Mouse (Mus musculus): ENCODE measurements at regions not wholly inside any gene's neighbourhood (a gene's known extent, or its start where the extent isn't known, plus 50 kb on each side); places are given as distances from the start of the nearest gene placed in this dataset.

- no peak overlapping the region for H3K4me2 ChIP-seq
- no peaks in the 10 kb centered on the region for H3K36me3 ChIP-seq (ENCODE audit: control insufficient read depth, insufficient read depth, low read length)
- H3K27me3 ChIP-seq (ENCODE audit: control insufficient read depth, insufficient read depth, low read length) = no peaks in the 10 kb centered on the region
- no peaks in the 10 kb centered on the region for H3K9me3 ChIP-seq (ENCODE audit: control insufficient read depth, low read length)
- no peaks in the 10 kb centered on the region for H3K4me1 ChIP-seq (ENCODE audit: control insufficient read depth, insufficient read depth, low read length)
- no peak for ATAC-seq (ENCODE audit: low FRiP score)
- WGBS = 18% methylated on average over 4 of the region's 4 CpGs
- DNase-seq (ENCODE audit: low spot score, missing footprints) = no peak
- H3K9ac ChIP-seq (ENCODE audit: low read length) = no peak overlapping the region
- H3K27ac ChIP-seq (ENCODE audit: low read depth, low read length) = no peak overlapping the region
- no peak overlapping the region for H3K4me3 ChIP-seq (ENCODE audit: low read depth, low read length)
These were observed 85.1 kb downstream of the Micall2 start for GRCm38 (mm10) chr5:139651041-139651440.

All from midbrain, embryonic 11.5 days (tissue).